Mouse (Mus musculus) erythroblast, embryonic 14.5 days (primary cell): ENCODE results near the gene Grhl1.

Experiments
- GATA1 ChIP-seq: IDR thresholded peaks from 2 replicates; pipeline ENCODE4 v1.6.1; 2012; ENCODE audit warnings: low read length, inconsistent platforms, mixed read lengths
- TAL1 ChIP-seq: IDR thresholded peaks from 3 replicates; pipeline ENCODE4 v1.6.1; 2012; ENCODE audit warnings: low read length, inconsistent platforms, mixed read lengths

DNA sequence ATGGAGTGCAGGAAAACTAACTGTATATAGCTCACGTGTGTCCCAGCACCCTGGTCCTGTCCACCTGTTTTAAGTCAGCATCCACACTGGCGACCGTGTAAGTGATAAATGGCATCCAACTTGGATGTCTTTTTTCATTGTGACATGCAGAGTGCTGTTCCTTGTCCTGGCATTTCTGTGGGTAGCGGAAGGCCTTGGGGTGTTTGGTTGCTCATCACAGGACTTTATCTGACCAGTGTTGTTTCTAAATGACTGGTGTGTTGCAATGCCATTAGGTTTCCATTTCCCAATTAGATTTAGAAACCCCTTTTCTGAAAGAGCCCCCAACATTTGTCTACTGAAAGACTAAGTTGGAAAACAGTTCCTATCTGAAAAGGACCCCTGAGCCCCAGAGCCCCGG, 90.0 kb downstream of the Grhl1 start:
- TF ChIP-seq TAL1 (no peak), GATA1 (no peak)
